Mouse (Mus musculus) olfactory bulb, adult 2 months (tissue): Measurements from ENCODE around the gene Unc13d.

Source experiments
- CTCF ChIP-seq: fragments of 200-500 bp; IDR thresholded peaks from 2 replicates; pipeline ENCODE4 v1.5.1; 2012; ENCODE audit warnings: low read depth, mild to moderate bottlenecking, low read length, moderate library complexity; ENCODE audit not compliant: insufficient read depth
- POLR2A ChIP-seq: fragments of 200-500 bp; IDR thresholded peaks from 2 replicates; pipeline ENCODE4 v1.6.1; 2012; ENCODE audit warnings: mild to moderate bottlenecking, low read depth, low read length, moderate library complexity; ENCODE audit not compliant: insufficient read depth

- TF ChIP-seq POLR2A (no peak), CTCF (no peak)
Measured at GRCm38 (mm10) chr11:116019360-116019791, 58.4 kb downstream of the Unc13d start.
